Mouse (Mus musculus): ENCODE data around the gene Trim13. TPM values are rescaled to one million over a fixed set of nuclear protein-coding genes. Genes with fewer than 3 reads are reported as not detected.

Trim13 gene
- 4.7 TPM for polyA plus RNA-seq (2015; fragmentation: Illumina TruSeq; extraction: RNeasy Lipid Tissue Mini Kit (QIAGEN cat#74804); ENCODE audit: insufficient read depth, low replicate concordance)

GRCm38 (mm10) chr14:61597968-61598367 is at the start of gene Trim13:
Gene Trim13 (plus strand): TSS chr14:61598247.

GRCm38 (mm10) chr14:61556289-61557147 is 41.5 kb upstream of the Trim13 start, which contains the start of gene Spryd7:
Gene Spryd7 (minus strand): TSS chr14:61556886.

GRCm38 (mm10) chr14:61607157-61607556 is 9.1 kb downstream of the Trim13 start, which contains the start of gene Kcnrg:
Gene Kcnrg (plus strand): TSS chr14:61607457.

Other genes with a start within 250 kb of the Trim13 start
- 3.9 TPM for gene Ebpl, start 237.8 kb upstream of the Trim13 start, polyA plus RNA-seq (2015; fragmentation: Illumina TruSeq; extraction: RNeasy Lipid Tissue Mini Kit (QIAGEN cat#74804); ENCODE audit: insufficient read depth, low replicate concordance)
- 49.0 TPM for gene Kpna3, start 158.4 kb upstream of the Trim13 start, polyA plus RNA-seq (2015; fragmentation: Illumina TruSeq; extraction: RNeasy Lipid Tissue Mini Kit (QIAGEN cat#74804); ENCODE audit: insufficient read depth, low replicate concordance)
- gene Spryd7, start 41.4 kb upstream of the Trim13 start, polyA plus RNA-seq (2015; fragmentation: Illumina TruSeq; extraction: RNeasy Lipid Tissue Mini Kit (QIAGEN cat#74804); ENCODE audit: insufficient read depth, low replicate concordance) = 10.1 TPM
- not detected for gene Kcnrg, start 9.2 kb downstream of the Trim13 start, polyA plus RNA-seq (2015; fragmentation: Illumina TruSeq; extraction: RNeasy Lipid Tissue Mini Kit (QIAGEN cat#74804); ENCODE audit: insufficient read depth, low replicate concordance)

Measured in spleen, adult 10 weeks (tissue).